Mouse (Mus musculus) left cerebral cortex, adult 11 months (tissue): ENCODE data around the gene Tagap1.
"Not testable (repeated sequence)": the region's sequence is repeated elsewhere in the genome, so short reads cannot be mapped to it uniquely, and the experiment has no call there.

Experiments used
- DNase-seq: peaks from one replicate; pipeline ENCODE4 v3.0.0; 2022; ENCODE audit warnings: low spot score

The Tagap1 gene

GRCm38 (mm10) chr17:6962339-6962738 lies 1.4 kb upstream of the Tagap1 start:
- DNase-seq, result not testable (repeated sequence)

DNA sequence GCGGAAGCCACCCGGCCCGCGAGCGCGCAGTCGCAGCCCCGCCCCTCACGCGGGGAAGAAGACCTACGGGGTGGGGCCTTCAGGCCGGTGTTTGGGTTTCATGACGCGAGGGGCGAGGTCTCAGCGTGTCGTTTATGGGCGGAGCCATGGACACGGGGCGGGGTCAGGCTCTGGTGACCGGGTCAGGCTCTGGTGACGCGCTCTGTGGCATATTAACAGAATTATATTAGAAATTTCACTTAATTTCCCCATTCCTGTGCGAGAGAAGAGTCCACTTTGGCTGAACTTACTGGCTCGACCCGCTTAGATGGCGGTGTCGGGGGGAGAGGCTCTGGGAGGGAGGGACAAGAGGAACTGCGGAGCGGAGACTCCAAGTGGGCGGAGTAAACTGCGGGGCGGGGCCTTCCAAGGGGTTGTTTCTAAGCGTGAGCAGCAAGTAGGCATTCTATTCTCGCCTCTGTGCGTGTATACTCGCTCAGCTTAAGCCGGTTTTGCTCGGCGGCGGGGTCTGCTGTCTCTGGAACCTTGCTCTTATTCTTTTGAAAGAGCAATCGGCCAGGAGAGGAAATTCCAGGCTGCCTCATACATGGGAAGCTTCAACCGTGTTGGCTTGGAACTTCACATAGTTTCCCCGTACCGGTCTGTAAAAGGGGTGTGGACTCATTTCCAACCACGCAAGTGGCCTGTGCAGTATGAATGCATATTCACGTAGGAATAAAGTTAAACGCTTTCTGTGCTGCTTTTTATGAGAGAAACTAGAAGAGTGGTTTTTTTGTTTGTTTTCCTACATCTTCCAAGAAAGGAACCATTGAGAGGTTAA lies 435 bp upstream of the Tagap1 start:
- peak; percentile 24 for DNase-seq

GRCm38 (mm10) chr17:6960349-6960748 lies 607 bp downstream of the Tagap1 start:
- DNase-seq, result not testable (repeated sequence)

DNA sequence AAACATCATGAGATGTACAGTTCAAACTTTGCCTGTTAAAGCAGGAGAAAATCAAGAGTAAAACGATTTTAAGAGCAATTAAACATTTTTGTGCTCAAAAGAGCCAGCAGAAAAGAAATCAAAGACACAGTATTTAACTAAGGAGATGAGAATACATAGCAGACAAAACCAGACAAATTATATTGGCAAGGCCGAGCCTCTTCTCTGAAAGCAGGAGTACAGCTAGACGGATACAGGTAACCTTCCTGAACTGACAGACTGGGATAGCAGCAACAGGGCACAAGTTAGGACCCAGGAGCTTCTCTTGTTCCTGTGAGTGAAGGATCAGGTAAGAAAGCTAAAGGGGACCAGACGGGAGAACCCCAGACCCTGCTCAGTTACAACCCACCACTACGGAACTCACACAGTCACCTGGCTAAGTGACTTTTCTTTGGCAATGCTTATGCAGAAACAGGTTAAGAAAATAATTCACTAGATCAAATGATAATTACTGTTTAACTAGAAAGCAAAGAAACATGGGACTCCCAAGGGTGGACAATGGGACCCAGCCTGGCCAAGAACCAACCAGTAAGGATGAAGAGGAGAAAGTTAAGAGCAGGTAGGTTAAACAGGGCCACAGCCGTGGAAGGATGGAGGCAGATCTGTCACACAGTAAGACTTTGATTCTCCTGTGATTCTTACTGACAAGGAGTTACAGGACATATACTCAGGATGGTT lies 1.3 kb downstream of the Tagap1 start:
- not testable (repeated sequence) for DNase-seq

DNA sequence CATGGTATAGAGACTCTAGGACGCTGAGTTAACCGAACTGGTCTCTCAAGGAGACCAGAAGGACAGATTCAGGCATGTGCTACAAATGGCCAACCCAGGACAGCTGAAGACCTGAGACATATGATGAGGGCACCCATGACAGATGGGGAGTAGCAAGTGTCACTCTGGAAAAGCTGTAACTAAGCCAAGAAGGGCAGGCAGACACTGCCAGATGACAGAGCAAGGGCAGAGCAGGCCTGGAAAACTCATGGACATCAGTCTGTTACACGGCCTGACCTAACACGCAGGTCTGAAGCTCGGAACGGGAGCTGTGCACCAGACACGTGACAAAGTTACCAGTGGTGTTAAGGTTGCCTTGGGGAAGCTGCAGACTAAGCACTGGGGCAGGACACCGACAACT lies 2.1 kb downstream of the Tagap1 start:
- DNase-seq, result not testable (repeated sequence)

- not testable (repeated sequence) for DNase-seq
These were observed 12.2 kb downstream of the Tagap1 start for GRCm38 (mm10) chr17:6948769-6949228.

GRCm38 (mm10) chr17:6947984-6948768 lies 12.8 kb downstream of the Tagap1 start, which contains the start of gene Rsph3b:
Gene Rsph3b, minus strand, starts transcription at chr17:6948682.
- DNase-seq, result peak; percentile 76

- DNase-seq, result not testable (repeated sequence)
These were observed 13.3 kb downstream of the Tagap1 start for GRCm38 (mm10) chr17:6947637-6947983.

DNA sequence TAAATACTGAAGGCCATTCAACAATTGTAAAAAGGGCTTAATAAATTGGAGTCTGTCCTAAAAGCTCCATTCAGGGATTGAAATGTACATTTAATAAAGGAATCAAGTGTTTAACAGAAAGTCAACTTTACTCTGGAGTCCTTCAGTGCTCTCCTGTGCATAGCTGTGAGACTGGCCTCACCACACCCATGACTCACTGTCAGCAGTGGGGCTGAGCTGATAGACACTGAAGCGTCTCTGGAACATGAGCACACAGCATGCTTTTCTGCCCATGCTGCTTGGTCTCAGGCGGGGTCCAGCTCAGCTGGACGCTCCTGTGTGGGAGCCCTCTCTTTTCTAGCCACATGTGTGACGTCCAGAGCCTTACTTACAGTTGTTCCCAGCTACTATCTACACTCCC lies 18.4 kb downstream of the Tagap1 start:
- not testable (repeated sequence) for DNase-seq

DNA sequence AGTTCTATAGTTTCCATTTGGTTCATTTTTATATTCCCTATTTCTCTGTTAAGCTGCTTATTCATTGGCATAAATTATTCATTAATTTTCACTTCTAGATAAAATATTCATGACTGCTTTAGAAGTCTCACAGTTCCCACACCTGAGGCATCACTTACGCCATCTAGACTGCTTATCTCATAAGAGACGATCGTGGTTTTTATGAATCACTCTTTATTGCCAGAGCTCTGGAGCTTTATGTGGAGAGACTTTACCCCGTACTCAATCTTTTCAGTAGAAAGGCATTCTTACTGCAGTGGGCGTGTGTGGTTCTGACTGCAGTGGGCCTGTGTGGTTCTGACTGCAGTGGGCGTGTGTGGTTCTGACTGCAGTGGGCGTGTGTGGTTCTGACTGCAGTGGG lies 29.3 kb downstream of the Tagap1 start:
- not testable (repeated sequence) for DNase-seq

- DNase-seq, result not testable (repeated sequence)
These were observed 40.5 kb downstream of the Tagap1 start for GRCm38 (mm10) chr17:6920351-6920894.

DNA sequence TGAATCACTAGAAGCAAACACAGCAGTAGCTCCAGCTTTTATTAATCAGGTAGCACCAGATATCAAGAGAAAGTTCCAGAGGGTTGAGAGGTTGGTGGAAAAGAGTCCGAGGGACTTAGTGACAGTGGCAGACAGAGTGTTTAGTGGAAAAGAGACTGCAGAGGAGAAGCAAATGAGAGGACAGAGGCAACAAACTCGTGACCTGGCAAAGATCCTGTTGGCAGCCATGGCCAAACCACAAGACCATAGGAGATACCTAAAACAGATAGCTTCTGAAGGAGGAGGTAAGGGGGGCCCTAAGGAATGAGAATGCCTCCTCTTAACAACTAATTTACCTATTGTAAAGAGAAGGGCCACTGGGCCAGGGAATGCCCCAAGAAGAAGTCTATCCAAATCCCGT lies 41.6 kb downstream of the Tagap1 start:
- DNase-seq, result not testable (repeated sequence)

DNA sequence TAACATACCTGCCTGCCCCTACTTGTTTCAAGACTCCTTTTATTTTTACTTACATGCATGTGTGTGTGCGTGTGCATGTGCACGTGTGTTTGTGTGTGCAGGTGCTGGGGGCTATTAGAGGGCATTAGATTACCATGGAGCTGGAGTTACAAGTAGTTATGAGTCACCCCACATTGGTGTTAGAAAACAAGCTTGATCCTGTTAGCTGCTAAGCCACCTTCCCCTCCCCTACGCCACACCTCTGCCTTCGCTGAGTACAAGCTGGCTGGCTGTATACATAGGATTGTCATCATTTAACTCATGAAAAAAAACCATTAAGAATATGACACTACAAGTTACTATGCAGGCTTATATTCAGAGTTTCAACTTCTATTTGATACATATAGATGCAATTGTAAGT lies 45.7 kb downstream of the Tagap1 start:
- DNase-seq, result not testable (repeated sequence)

- not testable (repeated sequence) for DNase-seq
These were observed 46.9 kb downstream of the Tagap1 start for GRCm38 (mm10) chr17:6914066-6914465.
